Mouse (Mus musculus): ENCODE measurements at regions not wholly inside any gene's neighbourhood (a gene's known extent, or its start where the extent isn't known, plus 50 kb on each side); places are given as distances from the start of the nearest gene placed in this dataset.

DNA sequence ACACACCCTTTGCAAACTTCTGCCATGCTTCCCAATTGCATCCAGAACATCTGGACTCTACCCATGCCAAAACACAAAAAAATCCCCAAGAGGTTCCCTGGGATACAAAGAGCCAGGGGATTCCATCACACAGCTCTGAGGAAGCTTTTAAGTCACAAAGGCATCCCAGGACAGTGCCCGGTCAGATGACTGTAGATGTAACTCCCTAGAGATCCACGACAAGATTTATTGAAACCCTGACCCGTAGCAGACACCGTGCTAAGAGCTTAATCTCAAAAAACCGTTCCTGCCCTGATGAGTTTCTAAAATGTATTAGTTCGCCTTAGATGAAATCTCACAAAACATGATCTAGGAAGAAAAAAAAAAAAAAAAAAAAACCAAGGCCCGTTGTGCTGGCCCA lies 312.0 kb upstream of the Castor2 start:
- no peak for TF ChIP-seq CTCF (IDR thresholded peaks at IDR 0.05; ENCODE audit: extremely low read depth, insufficient read depth, insufficient read length, insufficient replicate concordance)
- no peak for TF ChIP-seq POLR2A (IDR thresholded peaks at IDR 0.05; ENCODE audit: low read depth, low read length)
